Comparison of ENCODE assay signal across 15 mouse cellular contexts in the genomic region with DNA sequence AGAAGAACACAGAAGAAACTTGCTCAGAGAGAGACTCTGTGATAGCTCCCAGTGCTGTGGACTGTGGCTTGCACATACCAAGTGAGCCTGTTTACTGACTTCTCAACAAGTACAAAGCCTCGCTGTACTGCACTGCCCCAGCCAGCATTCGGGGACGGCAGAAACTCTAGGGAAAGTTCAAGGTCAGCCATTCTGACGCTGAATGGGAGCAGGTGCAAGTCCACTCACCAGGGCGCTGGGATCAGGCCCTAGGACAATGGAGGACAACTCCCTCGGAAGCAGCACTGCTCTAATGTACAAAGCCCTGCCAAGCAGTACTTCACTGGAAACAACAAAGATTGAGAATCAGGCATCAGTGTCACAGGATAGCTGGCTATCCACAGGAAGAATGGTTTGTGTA. TPM values are rescaled to one million over a fixed set of nuclear protein-coding genes. Genes with fewer than 3 reads are reported as not detected.
DNase-seq lines count a peak whose midpoint lies in the region; ATAC-seq and TF ChIP-seq lines count a peak whose summit lies in the region.
"Had no signal": no experiment of that assay in that cellular context is flagged by ENCODE, and none has a peak within 500 bp of the region (broad histone marks: within the 10 kb centered on the region; RNA-seq: fewer than 3 reads in every experiment).

No protein-coding gene starts in this region.

- no peak for DNase-seq in heart, adult 2 months
- DNase-seq in midbrain, embryonic 10.5 days (ENCODE audit: low spot score) = peak; percentile 29
- DNase-seq in midbrain, postnatal 0 days (ENCODE audit: low spot score) = no peak
- DNase-seq in adrenal gland, adult 2 months = peak; percentile 60
- peak; percentile 37 for DNase-seq in liver, postnatal 0 days
- no peak for DNase-seq in testis, postnatal 14 days (ENCODE audit: low spot score)
- DNase-seq: cerebellum, postnatal 10 days; lung, embryonic 14.5 days; right cerebral cortex, adult 18-20 months; thymus, postnatal 36 days had no signal

- H3K9ac ChIP-seq in heart, embryonic 13.5 days = 0 out of 2 replicates have a peak overlapping the region, but pooled peaks have one; percentile 38
- H3K9ac ChIP-seq in heart, adult 2 months (ENCODE audit: low read depth, low read length) = no peak overlapping the region
- H3K9ac ChIP-seq in midbrain, postnatal 0 days (replicated peaks; ENCODE audit: low read length, poor library complexity, severe bottlenecking) = no peak overlapping the region
- no peak overlapping the region for H3K9ac ChIP-seq in liver, postnatal 0 days (replicated peaks)
- H3K9ac ChIP-seq: lung, embryonic 14.5 days; neural tube, embryonic 13.5 days had no signal

- no peaks in the 10 kb centered on the region for H3K27me3 ChIP-seq in heart, embryonic 13.5 days (replicated peaks)
- no peaks in the 10 kb centered on the region for H3K27me3 ChIP-seq in heart, adult 2 months (ENCODE audit: control insufficient read depth, insufficient read depth, low read length)
- no peaks in the 10 kb centered on the region for H3K27me3 ChIP-seq in midbrain, embryonic 10.5 days (ENCODE audit: low read depth, poor library complexity, severe bottlenecking)
- H3K27me3 ChIP-seq in midbrain, postnatal 0 days (ENCODE audit: insufficient read depth, low read length) = no peaks in the 10 kb centered on the region
- H3K27me3 ChIP-seq in liver, postnatal 0 days (ENCODE audit: insufficient read depth, low read length) = no peaks in the 10 kb centered on the region
- H3K27me3 ChIP-seq: neural tube, embryonic 13.5 days had no signal

- TF ChIP-seq EP300 in heart, adult 2 months (IDR thresholded peaks at IDR 0.05; ENCODE audit: insufficient read depth, low read depth, low read length) = no peak
- TF ChIP-seq EP300 in liver, postnatal 0 days (IDR thresholded peaks at IDR 0.05; ENCODE audit: low read depth) = no peak

- no peak for TF ChIP-seq CTCF in heart, adult 2 months (IDR thresholded peaks at IDR 0.05)
- no peak for TF ChIP-seq CTCF in midbrain, postnatal 0 days (IDR thresholded peaks at IDR 0.05)
- no peak for TF ChIP-seq CTCF in liver, postnatal 0 days (IDR thresholded peaks at IDR 0.05; ENCODE audit: low read depth)

- no peak overlapping the region for H3K4me3 ChIP-seq in heart, embryonic 13.5 days
- no peak overlapping the region for H3K4me3 ChIP-seq in heart, adult 2 months
- H3K4me3 ChIP-seq in midbrain, embryonic 10.5 days = no peak overlapping the region
- no peak overlapping the region for H3K4me3 ChIP-seq in midbrain, postnatal 0 days (ENCODE audit: low read depth, low read length)
- no peak overlapping the region for H3K4me3 ChIP-seq in liver, postnatal 0 days (ENCODE audit: low read depth, low read length)
- H3K4me3 ChIP-seq: left cerebral cortex, adult 2 months; neural tube, embryonic 13.5 days had no signal

- no peak for TF ChIP-seq POLR2A in heart, adult 2 months (IDR thresholded peaks at IDR 0.05; ENCODE audit: insufficient read depth, low read depth, low read length)

- intact Hi-C loops in heart, adult 2 months (cut with DNase I) = no loop called here

- 56% methylated on average over 6 of the region's 6 CpGs for WGBS in heart, embryonic 13.5 days
- WGBS in heart, adult 2 months = 36% methylated on average over 6 of the region's 6 CpGs
- WGBS in midbrain, embryonic 10.5 days = 51% methylated on average over 6 of the region's 6 CpGs
- 29% methylated on average over 6 of the region's 6 CpGs for WGBS in midbrain, postnatal 0 days
- WGBS in liver, postnatal 0 days (ENCODE audit: insufficient replicate concordance) = 54% methylated on average over 6 of the region's 6 CpGs

- H3K36me3 ChIP-seq in heart, embryonic 13.5 days = peaks cover 21% of the 10 kb centered on the region
- H3K36me3 ChIP-seq in heart, adult 2 months (ENCODE audit: control insufficient read depth, insufficient read depth, low read length) = no peaks in the 10 kb centered on the region
- H3K36me3 ChIP-seq in midbrain, embryonic 10.5 days = peaks cover 11% of the 10 kb centered on the region
- H3K36me3 ChIP-seq in midbrain, postnatal 0 days (ENCODE audit: insufficient read depth, low read length) = no peaks in the 10 kb centered on the region; the same call in 1 of the 2 replicates
- 0 out of 2 replicates have a peak, but pooled peaks cover 7% of the 10 kb centered on the region for H3K36me3 ChIP-seq in liver, postnatal 0 days (replicated peaks; ENCODE audit: insufficient read depth, low read length)
- H3K36me3 ChIP-seq: neural tube, embryonic 13.5 days had no signal

- no peak for ATAC-seq in heart, embryonic 13.5 days (ENCODE audit: extremely low read depth, insufficient number of reproducible peaks, low FRiP score, low TSS enrichment)
- ATAC-seq in midbrain, postnatal 0 days (ENCODE audit: low FRiP score) = no peak
- ATAC-seq in liver, postnatal 0 days = peak; percentile 87
- ATAC-seq: CD4-positive, CD25-positive, alpha-beta regulatory T cell, adult 4 months; forebrain, embryonic 16.5 days had no signal

- no peaks in the 10 kb centered on the region for H3K79me2 ChIP-seq in heart, adult 2 months (replicated peaks; ENCODE audit: control insufficient read depth, insufficient read depth, low read length)

- H3K4me1 ChIP-seq in heart, embryonic 13.5 days = peaks cover 50% of the 10 kb centered on the region
- H3K4me1 ChIP-seq in heart, adult 2 months (ENCODE audit: control insufficient read depth, insufficient read depth, low read length) = peaks cover 2% of the 10 kb centered on the region
- peaks cover 34% of the 10 kb centered on the region for H3K4me1 ChIP-seq in midbrain, embryonic 10.5 days
- H3K4me1 ChIP-seq in midbrain, postnatal 0 days (ENCODE audit: insufficient read depth, low read length) = no peaks in the 10 kb centered on the region
- peaks cover 15% of the 10 kb centered on the region for H3K4me1 ChIP-seq in liver, postnatal 0 days (ENCODE audit: insufficient read depth)

- no peak overlapping the region for H3K4me2 ChIP-seq in heart, embryonic 13.5 days
- H3K4me2 ChIP-seq in midbrain, postnatal 0 days (ENCODE audit: low read depth, low read length, poor library complexity, severe bottlenecking) = no peak overlapping the region
- no peak overlapping the region for H3K4me2 ChIP-seq in liver, postnatal 0 days (ENCODE audit: low read depth, low read length)
- H3K4me2 ChIP-seq: lung, embryonic 14.5 days; neural tube, embryonic 13.5 days had no signal

- H3K9me3 ChIP-seq in heart, embryonic 13.5 days = no peaks in the 10 kb centered on the region
- no peaks in the 10 kb centered on the region for H3K9me3 ChIP-seq in midbrain, embryonic 10.5 days (replicated peaks)
- H3K9me3 ChIP-seq in midbrain, postnatal 0 days (ENCODE audit: low read length) = no peaks in the 10 kb centered on the region
- no peaks in the 10 kb centered on the region for H3K9me3 ChIP-seq in liver, postnatal 0 days (ENCODE audit: low read length)
- H3K9me3 ChIP-seq: neural tube, embryonic 13.5 days had no signal

- H3K27ac ChIP-seq in heart, embryonic 13.5 days (replicated peaks) = peak overlapping the region; percentile 55
- H3K27ac ChIP-seq in heart, adult 2 months = no peak overlapping the region; the same call in 1 of the 2 replicates
- H3K27ac ChIP-seq in midbrain, embryonic 10.5 days (replicated peaks) = peak overlapping the region; percentile 66
- H3K27ac ChIP-seq in midbrain, postnatal 0 days (ENCODE audit: low read depth, low read length) = no peak overlapping the region
- peak overlapping the region; percentile 62 for H3K27ac ChIP-seq in liver, postnatal 0 days (ENCODE audit: low read depth)
- H3K27ac ChIP-seq: left cerebral cortex, adult 2 months; neural tube, embryonic 13.5 days had no signal

RNA-seq across cellular contexts. Expression of a gene that starts 16.2 kb away (rescaled TPM):
- 426 and 458 TPM in 2 replicates for polyA plus RNA-seq in heart, embryonic 13.5 days (2015; fragmentation: Nextera tagmentation; extraction: Ambion mirVana)
- 100 to 1,000 TPM; 205 to 240 TPM for total RNA-seq in heart, adult 2 months (2021)
- polyA plus RNA-seq in heart, adult 2 months (2012; rRNA removed) = 61.1 and 80.2 TPM in 2 replicates
- polyA plus RNA-seq in midbrain, embryonic 10.5 days (2016; fragmentation: Nextera tagmentation; extraction: Ambion mirVana) = 479 and 502 TPM in 2 replicates
- 56.4 and 89.2 TPM in 2 replicates for total RNA-seq in midbrain, postnatal 0 days (2014; rRNA removed)
- polyA plus RNA-seq in midbrain, postnatal 0 days (2015; fragmentation: Nextera tagmentation; extraction: Ambion mirVana) = 476 and 513 TPM in 2 replicates
- total RNA-seq in adrenal gland, adult 2 months (2021) = 100 to 1,000 TPM; 216 to 247 TPM
- polyA plus RNA-seq in adrenal gland, adult 2 months (2012; rRNA removed) = 26.2 and 46.3 TPM in 2 replicates
- polyA plus RNA-seq in liver, postnatal 0 days (2015; fragmentation: Nextera tagmentation; extraction: Ambion mirVana) = 234 and 251 TPM in 2 replicates

Comparison
In these comparisons a context has a peak if more than half of its experiments do, and no peak if none do; other contexts are left out.
1. H3K27ac ChIP-seq: peak in heart, embryonic 13.5 days (single experiment), midbrain, embryonic 10.5 days (single experiment) and liver, postnatal 0 days (single experiment); none in heart, adult 2 months (single experiment) and midbrain, postnatal 0 days (single experiment).
2. DNase-seq: peak in midbrain, embryonic 10.5 days (single experiment), adrenal gland, adult 2 months (single experiment) and liver, postnatal 0 days (single experiment); none in heart, adult 2 months (0 of 2), midbrain, postnatal 0 days (single experiment) and testis, postnatal 14 days (single experiment).